13 mouse cellular contexts compared by ENCODE assay signal in genomic region chr1:98479243-98479642, GRCm38 (mm10). TPM values are rescaled to one million over a fixed set of nuclear protein-coding genes. Genes with fewer than 3 reads are reported as not detected.
"Had no signal": no experiment of that assay in that cellular context is flagged by ENCODE, and none has a peak within 500 bp of the region (broad histone marks: within the 10 kb centered on the region; RNA-seq: fewer than 3 reads in every experiment).

No protein-coding gene starts in this region.

- DNase-seq: retina, postnatal 1 day; right cerebral cortex, adult 18-20 months; right cerebral cortex, postnatal 14 days; right cerebral cortex, postnatal 25 days; right cerebral cortex, postnatal 4 days; spleen, adult 18-20 months; thymus, adult 18-20 months; thymus, adult 2 months; thymus, postnatal 14 days; thymus, postnatal 25 days; thymus, postnatal 36 days; thymus, postnatal 4 days had no signal

RNA-seq across cellular contexts. Expression of gene Slco6d1, which starts 58.3 kb away (rescaled TPM):
- total RNA-seq: neutrophil, adult 5-6 weeks had no signal
